Mouse (Mus musculus) embryonic facial prominence, embryonic 14.5 days (tissue): ENCODE measurements around the gene Atg14. TPM values are rescaled to one million over a fixed set of nuclear protein-coding genes. Genes with fewer than 3 reads are reported as not detected.
A peak's percentile ranks its signal among the peaks of the same experiment; 100 is the strongest.

ENCODE experiments used
- ATAC-seq: fragments of 200-750 bp; cut with Nextera tagmentation; 2 replicates; pipeline ENCODE4 v1.8.0; 2017; ENCODE audit warnings: low read depth, moderate number of reproducible peaks, moderate TSS enrichment
- DNase-seq: peaks from one replicate; pipeline ENCODE4 v3.0.0-alpha.2; 2015; ENCODE audit warnings: low spot score
- H3K27ac ChIP-seq: fragments of 300-500 bp; sonication (generic); replicated peaks from 2 replicates; pipeline ENCODE4 v1.5.1; 2014; ENCODE audit warnings: low read depth, mild to moderate bottlenecking, low read length, moderate library complexity
- H3K27me3 ChIP-seq: fragments of 300-500 bp; sonication (generic); replicated peaks from 2 replicates; pipeline ENCODE4 v1.6.1; 2014; ENCODE audit warnings: low read length; ENCODE audit not compliant: control insufficient read depth, insufficient read depth
- H3K36me3 ChIP-seq: fragments of 300-500 bp; sonication (generic); 2 replicates; pipeline ENCODE4 v1.6.1; 2014; ENCODE audit warnings: low read length, mixed read lengths; ENCODE audit not compliant: control insufficient read depth, insufficient read depth
- H3K4me1 ChIP-seq: fragments of 300-500 bp; sonication (generic); 2 replicates; pipeline ENCODE4 v1.6.1; 2014; ENCODE audit warnings: antibody characterized with exemption, low read length; ENCODE audit not compliant: control insufficient read depth, insufficient read depth
- H3K4me2 ChIP-seq: fragments of 300-500 bp; sonication (generic); 2 replicates; pipeline ENCODE4 v1.6.1; 2014; ENCODE audit warnings: low read depth, mild to moderate bottlenecking, low read length, moderate library complexity, mixed read lengths
- H3K4me3 ChIP-seq: fragments of 300-500 bp; sonication (generic); 2 replicates; pipeline ENCODE4 v1.5.1; 2014; ENCODE audit warnings: low read depth, mild to moderate bottlenecking, low read length
- H3K9ac ChIP-seq: fragments of 300-500 bp; sonication (generic); 2 replicates; pipeline ENCODE4 v1.6.1; 2014; ENCODE audit warnings: low read depth, mild to moderate bottlenecking, low read length, moderate library complexity, mixed read lengths
- H3K9me3 ChIP-seq: fragments of 300-500 bp; sonication (generic); 2 replicates; pipeline ENCODE4 v1.6.1; 2016; ENCODE audit warnings: low read length; ENCODE audit not compliant: control insufficient read depth
- WGBS: fragments of 180-500 bp; shearing (Covaris S2); extraction: QIAGEN DNeasy Blood & Tissue Kit; methylation state at CpG from one replicate; pipeline ENCODE4 v1.1.7; 2014; 5-methylcytosine and 5-hydroxymethylcytosine counted together
- polyA plus RNA-seq: library from polyadenylated mRNA; unstranded; fragments of >200 nt; fragmentation: Nextera tagmentation; extraction: Ambion mirVana; gene quantifications from 2 replicates; pipeline ENCODE4 v1.2.1, GENCODE M21; 2014

The Atg14 gene
- polyA plus RNA-seq, 1 experiment from 2014 or later = 12.5 TPM

DNA sequence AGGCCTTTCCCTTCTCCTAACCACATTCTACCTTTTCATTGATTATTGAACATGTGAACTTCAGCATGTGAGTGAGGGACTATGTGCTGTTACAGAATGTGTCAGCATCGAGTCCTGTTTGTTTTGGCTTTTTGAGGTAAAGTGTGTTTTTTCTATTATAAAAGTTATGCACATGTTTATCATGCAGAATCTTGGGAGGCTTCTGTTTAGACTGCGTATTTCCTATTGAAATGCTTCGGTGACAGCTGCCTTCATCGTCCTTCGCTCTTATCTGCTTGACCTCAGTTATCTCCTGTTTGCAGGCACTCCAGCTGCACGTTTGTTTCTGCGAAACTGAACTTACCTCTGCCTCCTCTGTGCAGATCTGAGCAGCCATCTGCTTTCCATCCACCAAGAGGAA is 48.1 kb downstream of the Atg14 start:
- H3K27me3 ChIP-seq = no peaks in the 10 kb centered on the region
- no peak for DNase-seq
- 86% methylated on average over 7 of the region's 7 CpGs for WGBS
- no peak overlapping the region for H3K9ac ChIP-seq
- H3K9me3 ChIP-seq = no peaks in the 10 kb centered on the region
- H3K4me1 ChIP-seq = no peaks in the 10 kb centered on the region
- no peak overlapping the region for H3K4me2 ChIP-seq
- no peak overlapping the region for H3K27ac ChIP-seq
- H3K4me3 ChIP-seq = no peak overlapping the region
- no peak for ATAC-seq
- H3K36me3 ChIP-seq = no peaks in the 10 kb centered on the region

DNA sequence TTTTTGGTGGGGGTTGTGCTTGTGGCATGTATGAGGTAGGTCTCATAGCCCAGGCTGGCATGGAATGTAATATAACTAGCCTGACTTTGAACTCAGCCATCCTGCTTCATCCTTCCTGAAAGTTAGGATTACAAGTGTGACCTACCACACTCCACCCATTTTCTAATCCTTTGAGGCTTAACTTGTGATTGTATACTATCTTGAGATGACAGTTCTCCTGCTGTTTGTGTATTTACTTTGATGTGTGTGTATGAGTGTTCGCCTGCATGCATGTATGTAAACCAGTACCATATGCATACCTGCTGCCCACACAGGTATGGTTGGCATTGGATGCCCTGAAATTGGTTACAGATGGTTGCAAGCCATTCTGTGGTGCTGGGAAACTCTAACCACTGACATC is 48.8 kb downstream of the Atg14 start:
- Histone ChIP-seq H3K4me3 (no peak overlapping the region), H3K36me3 (no peaks in the 10 kb centered on the region), H3K9ac (no peak overlapping the region), H3K9me3 (no peaks in the 10 kb centered on the region), H3K27ac (no peak overlapping the region), H3K4me1 (no peaks in the 10 kb centered on the region), H3K27me3 (no peaks in the 10 kb centered on the region), H3K4me2 (no peak overlapping the region)
- 91% methylated on average over 1 of the region's 1 CpGs for WGBS
- no peak for DNase-seq
- no peak for ATAC-seq

DNA sequence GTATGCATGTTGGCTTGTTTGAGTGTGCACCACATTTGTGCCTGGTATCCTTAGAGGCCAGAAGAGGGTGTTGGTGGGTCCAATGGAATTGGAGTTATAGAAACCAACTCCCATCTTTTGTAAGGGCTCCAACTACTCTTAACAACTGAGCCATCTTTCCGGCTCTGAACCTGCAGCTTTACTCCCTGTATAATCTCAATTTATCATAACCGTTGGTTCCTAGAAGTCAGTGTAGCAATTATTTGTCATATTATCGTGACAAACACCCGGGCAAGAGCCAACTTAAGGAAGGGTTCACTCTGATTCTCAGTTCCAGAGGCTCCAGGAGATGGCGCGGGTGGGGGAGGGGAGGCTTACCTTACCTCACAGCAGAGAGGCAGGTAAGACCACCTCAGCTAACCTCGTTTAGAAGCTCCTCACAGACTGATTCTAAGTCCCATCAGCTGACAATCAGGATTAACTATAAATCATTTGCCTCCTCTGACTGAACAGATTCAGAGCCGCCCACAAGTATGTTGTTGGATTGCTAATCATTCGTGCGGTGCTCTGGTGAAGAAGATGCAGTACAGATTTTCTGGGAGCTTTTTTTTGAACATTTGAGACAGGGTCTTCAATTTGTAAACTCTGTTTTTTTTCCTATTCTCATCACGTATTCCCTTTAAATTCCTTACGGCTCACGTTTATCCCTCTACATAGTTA is 49.5 kb downstream of the Atg14 start:
- Histone ChIP-seq H3K27me3 (no peaks in the 10 kb centered on the region), H3K9ac (no peak overlapping the region), H3K27ac (no peak overlapping the region), H3K4me3 (no peak overlapping the region), H3K4me2 (no peak overlapping the region), H3K9me3 (no peaks in the 10 kb centered on the region), H3K36me3 (no peaks in the 10 kb centered on the region), H3K4me1 (no peaks in the 10 kb centered on the region)
- ATAC-seq = no peak
- DNase-seq = no peak
- 79% methylated on average over 13 of the region's 13 CpGs for WGBS

DNA sequence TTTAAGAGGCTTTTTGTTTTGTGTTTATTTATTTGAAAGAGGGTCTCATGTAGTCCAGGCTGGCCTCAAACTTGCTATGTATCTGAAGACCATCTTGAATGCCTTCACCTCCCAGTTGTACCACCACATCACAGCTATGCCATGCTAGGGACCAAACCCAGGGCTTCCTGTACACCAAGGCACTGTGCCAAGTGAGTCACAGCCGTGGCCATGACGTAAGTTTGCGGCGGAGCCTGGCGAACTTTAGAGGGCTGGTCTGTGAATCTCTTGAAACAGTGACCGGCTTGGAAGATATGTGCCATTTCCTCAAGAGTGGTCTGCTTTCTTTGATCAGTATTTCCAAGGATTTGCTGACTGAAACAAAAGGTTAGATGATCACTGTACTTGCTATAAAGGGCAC is 51.8 kb downstream of the Atg14 start:
- Histone ChIP-seq H3K36me3 (no peaks in the 10 kb centered on the region), H3K9me3 (no peaks in the 10 kb centered on the region), H3K9ac (no peak overlapping the region), H3K27ac (no peak overlapping the region), H3K4me1 (no peaks in the 10 kb centered on the region), H3K4me2 (no peak overlapping the region), H3K27me3 (no peaks in the 10 kb centered on the region), H3K4me3 (no peak overlapping the region)
- WGBS = 91% methylated on average over 6 of the region's 6 CpGs
- ATAC-seq = no peak
- no peak for DNase-seq

DNA sequence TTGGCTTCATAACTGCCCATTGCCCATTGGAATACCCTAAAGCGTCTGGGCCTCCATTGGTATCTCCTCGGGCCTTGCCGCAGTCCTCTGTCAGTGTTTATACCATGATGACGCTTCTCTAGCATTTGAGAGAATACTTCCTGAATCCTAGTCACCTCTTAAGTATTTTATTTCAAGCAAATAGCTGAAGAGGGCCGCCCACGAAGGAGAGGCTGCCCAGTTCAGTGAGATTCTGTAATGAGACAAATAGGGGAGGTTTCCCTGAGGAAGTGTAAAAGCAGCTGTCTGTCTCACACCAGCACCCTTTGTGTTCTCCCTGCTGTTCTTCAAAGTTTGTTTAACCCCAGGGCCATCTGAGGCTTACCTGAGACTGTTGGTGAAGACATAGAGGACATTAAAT is 53.7 kb downstream of the Atg14 start:
- H3K36me3 ChIP-seq = no peaks in the 10 kb centered on the region

DNA sequence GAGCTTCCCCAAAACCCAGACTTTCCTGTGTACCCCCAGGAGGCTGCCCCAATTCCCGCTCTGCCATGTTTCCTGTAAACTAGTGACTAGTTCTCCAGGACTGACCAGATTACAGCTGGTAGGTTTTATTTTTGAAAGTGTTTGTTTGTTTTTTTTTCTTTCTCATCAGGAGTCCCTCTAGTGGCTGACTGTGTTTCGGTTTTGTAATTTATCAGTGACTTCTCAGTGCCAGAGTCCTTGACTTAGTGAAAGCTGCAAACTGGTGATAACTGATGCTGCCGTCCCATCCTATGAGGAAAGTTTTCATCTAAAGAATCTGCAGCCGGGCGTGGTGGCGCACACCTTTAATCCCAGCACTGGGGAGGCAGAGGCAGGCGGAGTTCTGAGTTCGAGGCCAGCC is 54.8 kb downstream of the Atg14 start:
- Histone ChIP-seq H3K9me3 (no peaks in the 10 kb centered on the region), H3K36me3 (no peaks in the 10 kb centered on the region), H3K27ac (no peak overlapping the region), H3K4me2 (no peak overlapping the region), H3K4me1 (no peaks in the 10 kb centered on the region), H3K27me3 (no peaks in the 10 kb centered on the region), H3K4me3 (no peak overlapping the region), H3K9ac (no peak overlapping the region)
- 93% methylated on average over 8 of the region's 8 CpGs for WGBS
- no peak for DNase-seq
- ATAC-seq = no peak

More for the DNA sequence above, 53.7 kb downstream of the Atg14 start:
- no peaks in the 10 kb centered on the region for H3K27me3 ChIP-seq
- DNase-seq = no peak
- no peak for ATAC-seq
- no peak overlapping the region for H3K27ac ChIP-seq
- no peaks in the 10 kb centered on the region for H3K4me1 ChIP-seq
- WGBS = 73% methylated on average over 6 of the region's 6 CpGs
- no peak overlapping the region for H3K9ac ChIP-seq
- H3K9me3 ChIP-seq = no peaks in the 10 kb centered on the region
- no peak overlapping the region for H3K4me3 ChIP-seq
- H3K4me2 ChIP-seq = no peak overlapping the region

DNA sequence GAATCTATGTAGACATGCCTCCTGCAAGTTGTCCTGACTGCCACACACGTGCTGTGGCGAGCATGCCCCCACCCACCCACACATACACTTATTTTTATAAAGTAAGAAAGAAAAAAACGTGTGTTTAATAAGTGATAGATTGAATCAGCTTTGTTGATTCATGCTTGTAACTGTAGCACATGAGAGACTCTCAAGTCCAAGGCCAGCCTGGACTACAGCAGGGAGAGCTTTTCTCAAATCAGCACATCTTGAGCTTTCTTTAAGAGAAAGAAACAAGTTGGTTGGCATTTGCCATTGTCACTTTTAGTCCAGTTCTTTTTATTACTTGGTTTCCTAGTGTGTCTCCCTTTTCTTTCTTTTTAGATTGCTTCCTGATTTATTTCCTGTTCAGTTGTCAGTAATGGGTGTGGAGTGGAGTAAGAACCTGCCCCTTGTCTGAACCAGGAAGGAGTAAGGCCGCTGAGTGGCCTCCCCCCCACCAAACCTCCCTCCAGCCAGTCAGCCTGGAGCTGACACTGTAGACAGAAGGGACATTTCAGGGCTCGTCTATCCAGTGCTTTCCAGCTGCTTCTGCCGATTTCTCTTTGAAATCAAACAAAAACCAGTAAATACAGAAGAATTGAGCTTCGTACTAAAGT is 55.5 kb downstream of the Atg14 start:
- peak; percentile 23 for DNase-seq
- H3K4me3 ChIP-seq = no peak overlapping the region
- no peak overlapping the region for H3K27ac ChIP-seq
- no peak for ATAC-seq
- no peaks in the 10 kb centered on the region for H3K27me3 ChIP-seq
- H3K9me3 ChIP-seq = no peaks in the 10 kb centered on the region
- no peaks in the 10 kb centered on the region for H3K36me3 ChIP-seq
- no peak overlapping the region for H3K9ac ChIP-seq
- WGBS = 53% methylated on average over 7 of the region's 7 CpGs
- no peaks in the 10 kb centered on the region for H3K4me1 ChIP-seq
- no peak overlapping the region for H3K4me2 ChIP-seq

DNA sequence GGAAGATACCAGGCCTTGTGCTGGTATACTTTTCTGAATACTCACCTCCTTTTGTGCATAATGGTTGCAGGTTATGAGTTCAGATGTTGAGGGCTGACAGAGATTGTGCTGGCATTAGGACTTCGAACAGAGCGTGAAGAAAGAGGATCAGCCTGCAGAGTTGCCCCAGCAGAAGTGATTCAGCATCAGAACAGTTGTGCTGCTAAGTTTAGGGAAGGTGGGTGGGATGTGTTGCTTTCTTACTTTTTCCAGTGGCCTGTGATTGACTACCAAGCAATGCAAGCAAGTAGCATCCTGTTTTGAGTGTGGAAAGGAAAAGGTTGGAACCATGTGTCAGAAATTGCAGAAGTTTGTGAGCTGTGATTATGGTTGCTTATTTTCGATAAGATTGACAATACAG is 56.8 kb downstream of the Atg14 start:
- ATAC-seq (no peak), DNase-seq (no peak)
- H3K27me3 ChIP-seq = no peaks in the 10 kb centered on the region
- H3K9ac ChIP-seq = no peak overlapping the region
- WGBS = 89% methylated on average over 3 of the region's 3 CpGs
- H3K4me3 ChIP-seq = no peak overlapping the region
- H3K36me3 ChIP-seq = no peaks in the 10 kb centered on the region
- H3K9me3 ChIP-seq = no peaks in the 10 kb centered on the region
- no peaks in the 10 kb centered on the region for H3K4me1 ChIP-seq
- no peak overlapping the region for H3K27ac ChIP-seq
- H3K4me2 ChIP-seq = no peak overlapping the region

DNA sequence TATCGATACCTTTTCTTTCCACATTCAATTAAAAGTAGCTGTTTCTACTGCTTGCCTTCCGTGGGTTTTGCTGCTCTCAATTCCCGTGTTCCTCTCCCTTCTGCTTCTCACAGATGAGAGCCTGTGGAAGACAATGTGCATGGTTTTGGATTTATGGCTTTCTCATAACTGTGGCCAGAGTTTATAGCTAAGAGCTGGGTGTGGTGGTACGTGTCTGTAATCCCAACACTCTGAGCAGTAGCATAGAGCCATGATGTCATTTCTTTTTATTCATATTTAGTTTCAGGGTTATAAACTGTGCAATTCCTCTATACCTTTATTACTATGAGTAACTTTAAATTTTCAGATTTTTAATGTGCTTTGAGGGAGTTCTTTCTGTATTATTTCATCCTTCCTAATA is 60.2 kb downstream of the Atg14 start:
- Histone ChIP-seq H3K36me3 (0 out of 2 replicates have a peak, but pooled peaks cover 3% of the 10 kb centered on the region), H3K27me3 (no peaks in the 10 kb centered on the region), H3K4me3 (no peak overlapping the region), H3K4me1 (no peaks in the 10 kb centered on the region), H3K9ac (no peak overlapping the region), H3K27ac (no peak overlapping the region), H3K9me3 (no peaks in the 10 kb centered on the region), H3K4me2 (no peak overlapping the region)
- WGBS = 83% methylated on average over 4 of the region's 4 CpGs
- ATAC-seq (no peak), DNase-seq (no peak)
